Mouse (Mus musculus) heart, adult 11 months (tissue): Measurements from ENCODE around the gene Rad51b.

Experiments
- DNase-seq: peaks from one replicate; pipeline ENCODE4 v3.0.0; 2022

The Rad51b gene

GRCm38 (mm10) chr12:79535532-79536437 is 238.7 kb downstream of the Rad51b start:
- DNase-seq: peak; percentile 87

DNA sequence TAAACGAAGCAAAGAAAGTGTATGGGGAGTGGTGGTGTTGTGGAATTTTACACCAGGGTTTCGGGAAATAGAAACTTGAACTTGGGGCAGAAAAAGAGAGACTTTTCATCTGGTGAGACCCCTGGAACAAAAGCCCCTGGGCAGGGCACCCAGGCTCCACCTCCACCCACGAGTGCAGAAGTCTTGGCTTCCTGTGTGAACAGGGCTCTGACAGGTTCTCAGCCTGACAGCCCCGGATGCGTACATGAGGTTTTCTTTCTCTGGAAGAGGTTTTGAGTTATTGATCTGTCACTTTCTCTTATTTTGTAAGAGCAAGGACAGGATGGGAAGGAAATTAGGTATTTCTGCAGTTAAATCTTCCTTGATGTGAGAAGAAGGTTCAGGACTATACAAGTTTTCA is 243.1 kb downstream of the Rad51b start:
- peak; percentile 67 for DNase-seq

- DNase-seq: peak; percentile 56
Measured at GRCm38 (mm10) chr12:79541581-79541980, 244.5 kb downstream of the Rad51b start.

DNA sequence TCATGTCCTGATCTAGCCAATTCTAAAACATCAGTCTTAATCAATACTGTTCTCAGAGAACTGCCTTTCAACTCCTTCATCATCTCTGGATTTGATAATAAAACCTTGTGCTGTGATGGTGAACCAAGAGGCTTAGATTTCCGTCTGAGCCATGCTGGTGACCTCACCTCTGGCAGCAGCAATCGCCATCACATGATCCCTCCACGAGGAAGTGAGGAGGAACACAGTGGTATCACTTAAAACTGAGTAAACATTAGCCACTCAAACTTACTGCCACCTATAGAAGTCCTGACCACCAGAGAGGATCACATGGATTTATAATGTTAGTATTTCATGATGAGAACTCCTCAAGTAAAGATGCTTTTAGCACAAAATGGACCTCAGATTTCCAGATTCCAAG is 248.0 kb downstream of the Rad51b start:
- DNase-seq: peak; percentile 29

DNA sequence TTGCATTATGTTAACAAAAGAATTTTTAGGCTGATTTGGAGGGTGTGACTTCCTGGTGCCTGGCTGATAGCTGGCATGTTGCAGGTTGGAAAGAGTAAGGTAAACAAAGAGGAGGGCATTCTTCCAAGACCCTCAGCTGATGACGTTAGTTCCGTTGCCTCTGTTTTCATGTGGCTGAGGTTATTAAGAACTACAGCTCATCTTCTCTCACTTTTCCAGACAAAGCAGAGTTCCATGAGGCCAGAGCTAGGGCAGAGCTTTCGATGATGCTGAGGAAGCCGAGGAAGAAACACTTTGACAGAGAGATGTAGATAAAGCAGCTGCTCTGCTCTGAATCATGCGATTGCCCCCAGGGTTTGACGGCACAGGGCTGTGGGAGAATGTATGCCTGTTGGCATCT is 250.5 kb downstream of the Rad51b start:
- DNase-seq: peak; percentile 85

GRCm38 (mm10) chr12:79548607-79549330 is 251.7 kb downstream of the Rad51b start:
- DNase-seq: peak; percentile 58

DNA sequence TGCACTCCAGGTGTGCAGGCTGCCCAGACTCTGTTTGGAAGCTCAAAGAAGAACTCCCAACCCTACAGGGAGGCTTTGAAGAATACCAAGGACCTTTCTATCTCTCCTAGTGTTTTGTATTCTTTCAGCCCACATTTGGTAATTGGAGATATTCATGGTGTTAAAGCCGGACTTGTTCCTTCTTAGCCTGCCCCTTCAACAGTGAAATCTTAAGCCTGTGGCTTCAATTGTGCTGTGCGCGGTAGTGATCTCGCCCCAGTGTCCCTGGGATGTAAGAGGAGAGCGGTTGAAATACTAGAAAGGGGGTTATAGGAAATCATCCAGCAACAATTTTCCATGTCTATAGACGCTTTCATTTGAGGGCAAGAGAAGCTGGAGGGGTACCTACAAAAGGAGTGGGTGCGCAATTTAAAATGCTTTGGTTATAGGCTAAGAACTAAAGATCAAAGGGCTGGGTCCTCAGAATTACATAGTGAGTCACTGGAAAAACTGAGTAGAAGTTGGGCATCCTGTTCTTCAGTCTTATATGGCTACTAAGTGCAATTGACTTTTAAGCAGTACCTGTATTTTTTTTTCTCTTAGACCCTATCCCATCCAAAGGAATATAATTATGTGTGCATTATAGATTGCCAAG is 253.1 kb downstream of the Rad51b start:
- peak; percentile 25 for DNase-seq

GRCm38 (mm10) chr12:79551274-79551673 is 254.2 kb downstream of the Rad51b start:
- peak; percentile 93 for DNase-seq

DNA sequence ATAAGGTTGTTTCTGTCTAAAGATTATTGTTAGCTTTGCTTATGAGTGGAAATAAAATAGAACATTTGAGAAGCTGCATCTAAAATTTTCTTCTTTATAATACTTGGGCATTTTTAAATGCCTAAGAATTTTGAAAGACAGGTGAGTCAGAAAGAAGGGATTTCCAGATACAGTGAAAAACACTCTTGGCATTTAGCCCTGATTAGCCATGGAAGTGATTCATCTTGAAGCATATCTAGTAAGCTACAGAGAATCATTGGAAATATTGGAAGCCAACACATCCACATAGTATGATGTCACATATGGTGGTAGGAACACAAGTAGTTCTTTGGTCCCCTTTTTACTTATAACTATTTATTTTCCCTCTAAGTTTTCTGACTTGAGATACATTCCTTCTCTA is 256.0 kb downstream of the Rad51b start:
- DNase-seq: no peak

GRCm38 (mm10) chr12:79557904-79558303 is 260.8 kb downstream of the Rad51b start:
- DNase-seq: peak; percentile 51

- no peak for DNase-seq
Measured at GRCm38 (mm10) chr12:79558711-79559110, 261.6 kb downstream of the Rad51b start.

- no peak for DNase-seq
Measured at GRCm38 (mm10) chr12:79559410-79560015, 262.4 kb downstream of the Rad51b start.

GRCm38 (mm10) chr12:79560084-79560699 is 263.1 kb downstream of the Rad51b start:
- DNase-seq: no peak

GRCm38 (mm10) chr12:79560893-79561292 is 263.8 kb downstream of the Rad51b start:
- DNase-seq: no peak

GRCm38 (mm10) chr12:79574159-79575040 is 277.3 kb downstream of the Rad51b start:
- no peak for DNase-seq

DNA sequence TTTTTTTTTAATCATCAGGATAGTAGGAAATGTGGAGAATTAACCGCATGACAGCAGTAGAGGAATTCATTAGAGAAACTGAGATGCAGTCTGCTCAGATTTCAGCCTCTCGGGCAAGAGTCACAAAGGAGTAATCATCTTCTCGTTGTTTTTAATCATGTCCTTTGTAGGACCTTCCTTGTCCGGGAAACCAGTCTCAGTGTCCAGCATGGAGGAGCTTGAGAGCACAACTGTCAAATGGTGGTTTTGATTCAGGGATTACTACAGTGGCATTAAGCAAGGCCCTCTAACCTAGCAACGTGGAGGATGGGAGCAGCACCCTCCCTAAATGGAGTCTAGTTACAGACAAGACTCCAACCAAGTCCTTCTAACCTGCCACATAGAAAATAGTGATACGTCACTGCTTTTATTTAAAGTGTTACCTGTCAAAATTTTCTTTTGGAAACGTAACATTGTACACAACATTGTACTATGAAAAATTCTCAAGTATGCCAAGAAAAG is 278.0 kb downstream of the Rad51b start:
- no peak for DNase-seq

GRCm38 (mm10) chr12:79577525-79577924 is 280.4 kb downstream of the Rad51b start:
- no peak for DNase-seq

DNA sequence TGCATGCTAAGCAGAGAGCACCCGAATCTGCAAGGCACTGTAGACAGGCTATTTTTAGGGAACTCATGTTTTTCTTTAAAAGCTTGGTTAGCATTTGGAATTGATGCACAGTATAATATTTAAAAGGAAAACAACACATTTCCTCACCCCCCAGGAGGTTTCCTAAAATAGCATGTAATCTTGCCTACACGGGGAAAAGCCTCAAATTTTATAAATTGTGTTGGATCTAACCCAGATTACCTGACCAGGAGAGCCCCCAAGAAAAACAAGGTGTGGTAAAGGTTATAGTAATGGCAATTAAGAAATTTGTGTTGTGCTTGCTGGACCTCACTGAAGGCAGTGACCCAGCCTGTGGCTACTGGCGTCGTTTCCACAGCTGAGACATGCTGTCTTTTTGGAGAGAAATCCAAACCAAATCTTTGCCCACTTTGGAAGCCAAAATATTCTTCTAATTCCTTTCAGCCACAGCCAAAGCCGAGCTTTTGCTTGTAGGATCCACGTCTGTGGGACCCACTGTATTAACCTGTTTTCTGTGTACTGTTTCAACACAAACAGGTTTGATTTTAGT is 282.0 kb downstream of the Rad51b start:
- DNase-seq: no peak

DNA sequence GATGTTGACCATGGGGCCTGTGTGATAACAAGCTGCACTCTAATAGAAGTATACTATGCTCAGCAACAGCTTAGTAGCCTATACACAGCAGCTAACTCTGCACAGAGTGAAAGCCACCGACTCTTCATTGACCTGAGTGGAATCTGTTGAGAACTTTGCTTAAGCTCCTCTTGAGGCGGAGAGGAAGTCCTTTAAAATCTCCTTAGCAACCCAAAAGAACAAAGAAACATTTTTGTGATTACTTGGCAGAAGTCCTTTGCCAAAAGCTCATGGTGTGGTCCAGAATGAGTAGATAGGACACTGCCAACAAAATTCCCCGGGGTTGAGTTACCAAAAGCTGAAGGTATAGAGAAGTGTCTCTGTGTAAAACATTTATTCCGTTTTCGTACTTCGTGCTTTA is 282.8 kb downstream of the Rad51b start:
- DNase-seq: no peak

DNA sequence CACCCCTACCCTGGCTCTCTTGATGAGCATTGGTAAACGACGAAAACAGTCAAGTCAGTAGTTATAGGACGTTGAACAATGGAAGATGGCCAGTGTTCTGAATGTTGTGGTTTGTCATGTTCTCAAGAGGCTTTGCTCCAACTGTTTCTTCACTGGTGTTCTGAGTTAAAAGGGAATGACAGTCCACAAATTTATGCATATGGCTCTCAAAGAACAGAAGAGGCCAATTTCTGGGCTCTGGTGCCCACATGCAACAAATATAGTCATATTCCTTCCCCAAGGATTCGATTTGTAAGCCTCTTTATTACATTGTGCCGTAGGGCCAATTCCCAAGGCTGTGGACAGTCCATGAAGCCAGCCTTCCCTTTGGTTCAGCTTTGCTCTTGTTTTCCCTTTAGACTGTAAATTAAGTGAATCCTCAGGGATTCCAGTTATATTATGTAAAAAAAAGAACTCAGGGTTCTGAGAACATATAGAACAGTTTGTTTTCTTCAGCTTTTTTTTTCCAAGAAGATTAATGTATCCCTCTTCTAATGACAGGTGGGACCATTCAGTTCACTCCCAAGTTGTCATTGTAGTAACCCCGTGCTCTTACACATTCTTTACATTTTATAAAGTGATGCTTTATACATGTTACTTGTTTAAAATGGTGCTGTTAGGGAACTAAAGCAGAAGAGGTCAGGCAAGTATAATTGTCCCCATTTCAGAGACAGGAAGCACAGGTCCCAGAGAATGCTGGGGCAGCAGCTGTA is 287.6 kb downstream of the Rad51b start:
- no peak for DNase-seq
